Mouse (Mus musculus): ENCODE measurements around the gene Hk1.

GRCm38 (mm10) chr10:62244067-62244466, 135.6 kb downstream of the Hk1 start:
- TF ChIP-seq CTCF (conservative IDR thresholded peaks at IDR 0.05; ENCODE audit: low read length) (no peak), POU5F1 (IDR thresholded peaks at IDR 0.05; ENCODE audit: borderline replicate concordance, low read length) (no peak)

Data from E14TG2a.4 (cell line).